Mouse (Mus musculus): ENCODE data around the gene Gabrb1. TPM values are rescaled to one million over a fixed set of nuclear protein-coding genes. Genes with fewer than 3 reads are reported as not detected.
"Not testable (repeated sequence)": the region's sequence is repeated elsewhere in the genome, so short reads cannot be mapped to it uniquely, and the experiment has no call there.

Gene Gabrb1
- polyA plus RNA-seq, 1 experiment = not detected

DNA sequence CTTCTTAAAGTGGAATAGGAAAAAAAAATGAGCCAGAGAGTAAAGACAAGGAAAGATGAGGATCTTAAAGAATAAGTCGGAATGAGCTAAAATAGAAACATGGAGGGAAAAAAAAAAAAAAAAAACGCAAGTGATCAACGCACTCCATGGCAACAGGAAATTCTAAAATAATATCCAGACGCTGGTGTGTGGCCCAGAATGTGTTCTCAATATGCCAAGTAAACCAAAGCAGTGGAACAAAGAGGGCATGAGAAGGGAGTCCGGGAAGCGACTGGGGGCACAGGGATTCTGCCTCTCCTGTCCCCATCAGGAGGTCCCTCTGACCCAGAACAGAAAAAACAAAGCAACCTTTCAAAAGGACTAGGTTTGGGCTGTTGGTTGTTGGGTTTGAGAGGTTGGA is 410.9 kb downstream of the Gabrb1 start:
- no peak for DNase-seq (ENCODE audit: low read depth in 1 of 2, low spot score in 2 of 2)
- no peak for TF ChIP-seq POLR2A (IDR thresholded peaks at IDR 0.05; ENCODE audit: low read depth, low read length)
- no peak for TF ChIP-seq CTCF (IDR thresholded peaks at IDR 0.05; ENCODE audit: extremely low read depth, insufficient read depth, insufficient read length, insufficient replicate concordance)
- WGBS = 72% methylated on average over 6 of the region's 6 CpGs
- no peaks in the 10 kb centered on the region for H3K4me1 ChIP-seq (ENCODE audit: control insufficient read depth, insufficient read depth, insufficient read length)
- H3K4me3 ChIP-seq (ENCODE audit: extremely low read depth, insufficient read depth, insufficient read length) = no peak overlapping the region
- H3K36me3 ChIP-seq (ENCODE audit: control insufficient read depth, insufficient read depth, low read length) = no peaks in the 10 kb centered on the region
- H3K27me3 ChIP-seq (ENCODE audit: control insufficient read depth, insufficient read depth, low read length) = no peaks in the 10 kb centered on the region
- no peak overlapping the region for H3K27ac ChIP-seq (ENCODE audit: insufficient read depth, low read length)

DNA sequence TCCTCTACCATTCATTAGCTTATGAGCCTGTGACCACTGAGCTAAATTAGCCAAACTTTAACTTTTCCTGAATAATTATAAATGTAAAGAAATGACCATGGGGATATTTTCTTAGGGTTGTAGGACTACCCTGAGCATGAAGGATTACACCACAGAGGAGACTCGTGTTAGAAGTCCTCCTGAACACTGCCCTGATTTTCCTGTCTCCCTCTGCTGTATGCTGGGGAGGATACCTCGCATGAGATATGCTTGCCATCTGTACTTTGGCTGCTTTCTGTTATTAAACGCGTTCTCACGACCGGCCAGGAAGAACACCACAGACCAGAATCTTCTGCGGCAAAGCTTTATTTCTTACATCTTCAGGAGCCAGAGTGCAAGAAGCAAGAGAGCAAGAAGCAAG is 411.5 kb downstream of the Gabrb1 start:
- 87% methylated on average over 7 of the region's 7 CpGs for WGBS

GRCm38 (mm10) chr5:72076781-72077180 is 418.9 kb downstream of the Gabrb1 start:
- 93% methylated on average over 6 of the region's 6 CpGs for WGBS
- Histone ChIP-seq H3K36me3 (ENCODE audit: control insufficient read depth, insufficient read depth, low read length) (no peaks in the 10 kb centered on the region), H3K27ac (ENCODE audit: insufficient read depth, low read length) (no peak overlapping the region), H3K27me3 (ENCODE audit: control insufficient read depth, insufficient read depth, low read length) (no peaks in the 10 kb centered on the region), H3K4me1 (ENCODE audit: control insufficient read depth, insufficient read depth, insufficient read length) (no peaks in the 10 kb centered on the region), H3K4me3 (ENCODE audit: extremely low read depth, insufficient read depth, insufficient read length) (no peak overlapping the region)
- DNase-seq (ENCODE audit: low read depth in 1 of 2, low spot score in 2 of 2) = no peak
- TF ChIP-seq POLR2A (IDR thresholded peaks at IDR 0.05; ENCODE audit: low read depth, low read length) = no peak
- TF ChIP-seq CTCF (IDR thresholded peaks at IDR 0.05; ENCODE audit: extremely low read depth, insufficient read depth, insufficient read length, insufficient replicate concordance) = no peak

More for the DNA sequence above, 411.5 kb downstream of the Gabrb1 start:
- not testable (repeated sequence) for H3K36me3 ChIP-seq (ENCODE audit: control insufficient read depth, insufficient read depth, low read length); H3K4me3 ChIP-seq (ENCODE audit: extremely low read depth, insufficient read depth, insufficient read length); DNase-seq (ENCODE audit: low read depth in 1 of 2, low spot score in 2 of 2); H3K27me3 ChIP-seq (ENCODE audit: control insufficient read depth, insufficient read depth, low read length); H3K4me1 ChIP-seq (ENCODE audit: control insufficient read depth, insufficient read depth, insufficient read length); H3K27ac ChIP-seq (ENCODE audit: insufficient read depth, low read length)

DNA sequence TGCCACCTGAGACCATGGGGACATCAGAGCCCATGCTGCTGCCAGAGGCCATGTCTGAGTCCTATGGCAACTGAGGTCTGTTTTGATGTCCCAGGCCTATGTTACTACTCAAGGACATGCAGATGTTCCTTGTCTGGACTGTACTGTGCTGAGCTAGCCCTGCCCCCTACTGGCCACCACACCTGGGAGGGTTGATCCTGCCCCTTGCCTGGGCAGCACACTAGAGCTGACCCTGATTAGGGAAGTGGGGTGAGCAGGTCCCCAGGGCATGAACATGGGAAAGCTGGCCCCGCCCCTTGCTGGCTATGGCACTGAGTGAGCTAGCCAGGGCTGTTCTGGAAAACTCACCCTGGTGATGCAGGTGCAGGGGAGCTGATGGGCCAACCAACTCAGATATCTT is 428.6 kb downstream of the Gabrb1 start:
- H3K27me3 ChIP-seq (ENCODE audit: control insufficient read depth, insufficient read depth, low read length) = no peaks in the 10 kb centered on the region
- no peak for DNase-seq (ENCODE audit: low read depth in 1 of 2, low spot score in 2 of 2)
- 76% methylated on average over 1 of the region's 1 CpGs for WGBS
- H3K36me3 ChIP-seq (ENCODE audit: control insufficient read depth, insufficient read depth, low read length) = no peaks in the 10 kb centered on the region
- H3K4me1 ChIP-seq (ENCODE audit: control insufficient read depth, insufficient read depth, insufficient read length) = no peaks in the 10 kb centered on the region
- H3K4me3 ChIP-seq (ENCODE audit: extremely low read depth, insufficient read depth, insufficient read length) = no peak overlapping the region
- no peak for TF ChIP-seq CTCF (IDR thresholded peaks at IDR 0.05; ENCODE audit: extremely low read depth, insufficient read depth, insufficient read length, insufficient replicate concordance)
- TF ChIP-seq POLR2A (IDR thresholded peaks at IDR 0.05; ENCODE audit: low read depth, low read length) = no peak
- H3K27ac ChIP-seq (ENCODE audit: insufficient read depth, low read length) = no peak overlapping the region

GRCm38 (mm10) chr5:72094582-72094981 is 436.7 kb downstream of the Gabrb1 start:
- no peak overlapping the region for H3K27ac ChIP-seq (ENCODE audit: insufficient read depth, low read length)
- TF ChIP-seq POLR2A (IDR thresholded peaks at IDR 0.05; ENCODE audit: low read depth, low read length) (no peak), CTCF (IDR thresholded peaks at IDR 0.05; ENCODE audit: extremely low read depth, insufficient read depth, insufficient read length, insufficient replicate concordance) (no peak)
- H3K4me3 ChIP-seq (ENCODE audit: extremely low read depth, insufficient read depth, insufficient read length) = no peak overlapping the region
- no peak for DNase-seq (ENCODE audit: low read depth in 1 of 2, low spot score in 2 of 2)
- no peaks in the 10 kb centered on the region for H3K36me3 ChIP-seq (ENCODE audit: control insufficient read depth, insufficient read depth, low read length)
- WGBS = 41% methylated on average over 7 of the region's 7 CpGs
- H3K27me3 ChIP-seq (ENCODE audit: control insufficient read depth, insufficient read depth, low read length) = no peaks in the 10 kb centered on the region
- no peaks in the 10 kb centered on the region for H3K4me1 ChIP-seq (ENCODE audit: control insufficient read depth, insufficient read depth, insufficient read length)

DNA sequence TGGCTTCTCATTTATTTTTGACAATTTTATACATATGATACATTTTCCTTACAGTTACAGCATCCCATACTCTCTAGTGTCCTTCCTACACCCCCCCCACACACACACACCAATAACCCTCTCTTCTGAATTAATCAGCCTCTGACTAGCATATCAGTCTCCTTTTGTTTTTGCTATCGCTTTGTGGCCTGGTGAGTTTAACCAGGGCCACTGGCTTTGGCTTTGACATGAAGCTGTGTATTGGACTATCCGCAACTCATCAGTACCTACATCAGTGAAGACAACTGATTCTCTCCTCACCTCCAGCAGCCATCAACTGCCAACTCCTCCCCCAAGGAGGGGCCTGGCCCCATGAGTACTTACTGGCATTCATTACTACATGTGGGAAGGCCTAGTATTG is 437.1 kb downstream of the Gabrb1 start:
- Histone ChIP-seq H3K4me1 (ENCODE audit: control insufficient read depth, insufficient read depth, insufficient read length) (no peaks in the 10 kb centered on the region), H3K27me3 (ENCODE audit: control insufficient read depth, insufficient read depth, low read length) (no peaks in the 10 kb centered on the region), H3K4me3 (ENCODE audit: extremely low read depth, insufficient read depth, insufficient read length) (no peak overlapping the region), H3K36me3 (ENCODE audit: control insufficient read depth, insufficient read depth, low read length) (no peaks in the 10 kb centered on the region), H3K27ac (ENCODE audit: insufficient read depth, low read length) (no peak overlapping the region)
- WGBS = 93% methylated on average over 2 of the region's 2 CpGs
- no peak for TF ChIP-seq POLR2A (IDR thresholded peaks at IDR 0.05; ENCODE audit: low read depth, low read length)
- no peak for TF ChIP-seq CTCF (IDR thresholded peaks at IDR 0.05; ENCODE audit: extremely low read depth, insufficient read depth, insufficient read length, insufficient replicate concordance)
- no peak for DNase-seq (ENCODE audit: low read depth in 1 of 2, low spot score in 2 of 2)

GRCm38 (mm10) chr5:72104274-72104921 is 446.5 kb downstream of the Gabrb1 start:
- H3K4me3 ChIP-seq (ENCODE audit: extremely low read depth, insufficient read depth, insufficient read length) = no peak overlapping the region
- DNase-seq (ENCODE audit: low read depth in 1 of 2, low spot score in 2 of 2) = no peak
- no peaks in the 10 kb centered on the region for H3K4me1 ChIP-seq (ENCODE audit: control insufficient read depth, insufficient read depth, insufficient read length)
- no peak overlapping the region for H3K27ac ChIP-seq (ENCODE audit: insufficient read depth, low read length)
- 69% methylated on average over 7 of the region's 7 CpGs for WGBS
- H3K27me3 ChIP-seq (ENCODE audit: control insufficient read depth, insufficient read depth, low read length) = no peaks in the 10 kb centered on the region
- no peaks in the 10 kb centered on the region for H3K36me3 ChIP-seq (ENCODE audit: control insufficient read depth, insufficient read depth, low read length)
- TF ChIP-seq POLR2A (IDR thresholded peaks at IDR 0.05; ENCODE audit: low read depth, low read length) (no peak), CTCF (IDR thresholded peaks at IDR 0.05; ENCODE audit: extremely low read depth, insufficient read depth, insufficient read length, insufficient replicate concordance) (no peak)

Data from spleen, adult 2 months (tissue).